Mouse (Mus musculus) gastrocnemius, postnatal 10 days (tissue): ENCODE results near the gene Pla2g6. TPM values are rescaled to one million over a fixed set of nuclear protein-coding genes. Genes with fewer than 3 reads are reported as not detected.

Experiments
- DNase-seq: peaks from one replicate; pipeline ENCODE4 v3.0.0; 2021; ENCODE audit warnings: mixed read lengths
- total RNA-seq, 2 experiments: library from RNA; stranded (reverse); gene quantifications; 2 replicates each; pipeline ENCODE4 v1.2.3; 2021

Gene Pla2g6
- total RNA-seq, 2 experiments from 2014 or later = 9.2 to 9.8 TPM

GRCm38 (mm10) chr15:79322281-79322990 is 5.8 kb downstream of the Pla2g6 start:
- DNase-seq = no peak

GRCm38 (mm10) chr15:79321733-79322190 is 6.4 kb downstream of the Pla2g6 start:
- no peak for DNase-seq

- DNase-seq = no peak
Observed at GRCm38 (mm10) chr15:79313848-79314369, 14.3 kb downstream of the Pla2g6 start.

- no peak for DNase-seq
Observed at GRCm38 (mm10) chr15:79307861-79308260, 20.3 kb downstream of the Pla2g6 start.

- no peak for DNase-seq
Observed at GRCm38 (mm10) chr15:79306043-79306637, 22.1 kb downstream of the Pla2g6 start.

GRCm38 (mm10) chr15:79304832-79305231 is 23.4 kb downstream of the Pla2g6 start:
- no peak for DNase-seq

GRCm38 (mm10) chr15:79303725-79304124 is 24.5 kb downstream of the Pla2g6 start:
- no peak for DNase-seq

GRCm38 (mm10) chr15:79299563-79300155 is 28.5 kb downstream of the Pla2g6 start:
- DNase-seq = no peak

- no peak for DNase-seq
Observed at GRCm38 (mm10) chr15:79298553-79298952, 29.6 kb downstream of the Pla2g6 start.

- DNase-seq = no peak
Observed at GRCm38 (mm10) chr15:79292779-79293178, 35.4 kb downstream of the Pla2g6 start.

- no peak for DNase-seq
Observed at GRCm38 (mm10) chr15:79290340-79290739, 37.9 kb downstream of the Pla2g6 start.

- no peak for DNase-seq
Observed at GRCm38 (mm10) chr15:79289441-79289840, 38.7 kb downstream of the Pla2g6 start.

GRCm38 (mm10) chr15:79288387-79288786 is 39.8 kb downstream of the Pla2g6 start:
- DNase-seq = no peak

GRCm38 (mm10) chr15:79287091-79287490 is 41.1 kb downstream of the Pla2g6 start:
- no peak for DNase-seq

GRCm38 (mm10) chr15:79286141-79286540 is 42.0 kb downstream of the Pla2g6 start:
- DNase-seq = no peak

- DNase-seq = no peak
Observed at GRCm38 (mm10) chr15:79285399-79285798, 42.8 kb downstream of the Pla2g6 start, which contains the start of gene Baiap2l2. Gene Baiap2l2, minus strand, starts transcription at chr15:79285537.

GRCm38 (mm10) chr15:79283371-79283770 is 44.8 kb downstream of the Pla2g6 start:
- no peak for DNase-seq

- DNase-seq = no peak
Observed at GRCm38 (mm10) chr15:79282434-79282833, 45.8 kb downstream of the Pla2g6 start.

GRCm38 (mm10) chr15:79281389-79281788 is 46.8 kb downstream of the Pla2g6 start:
- DNase-seq = no peak

- DNase-seq = no peak
Observed at GRCm38 (mm10) chr15:79280850-79281249, 47.3 kb downstream of the Pla2g6 start.

GRCm38 (mm10) chr15:79280209-79280608 is 48.0 kb downstream of the Pla2g6 start:
- no peak for DNase-seq

GRCm38 (mm10) chr15:79277728-79278127 is 50.5 kb downstream of the Pla2g6 start:
- no peak for DNase-seq

GRCm38 (mm10) chr15:79273020-79273419 is 55.2 kb downstream of the Pla2g6 start:
- no peak for DNase-seq
